Mouse (Mus musculus) liver, adult 2 months (tissue): ENCODE measurements around the gene Wwc2.

Experiments used
- CTCF ChIP-seq: fragments of 200-500 bp; IDR thresholded peaks from 2 replicates; pipeline ENCODE4 v1.5.1; 2011; ENCODE audit warnings: low read depth, low read length, control low read depth
- POLR2A ChIP-seq: fragments of 200-500 bp; IDR thresholded peaks from 2 replicates; pipeline ENCODE4 v1.6.1; 2011; ENCODE audit warnings: low read length, control low read depth; ENCODE audit not compliant: insufficient read depth; ENCODE audit errors: extremely low read depth

DNA sequence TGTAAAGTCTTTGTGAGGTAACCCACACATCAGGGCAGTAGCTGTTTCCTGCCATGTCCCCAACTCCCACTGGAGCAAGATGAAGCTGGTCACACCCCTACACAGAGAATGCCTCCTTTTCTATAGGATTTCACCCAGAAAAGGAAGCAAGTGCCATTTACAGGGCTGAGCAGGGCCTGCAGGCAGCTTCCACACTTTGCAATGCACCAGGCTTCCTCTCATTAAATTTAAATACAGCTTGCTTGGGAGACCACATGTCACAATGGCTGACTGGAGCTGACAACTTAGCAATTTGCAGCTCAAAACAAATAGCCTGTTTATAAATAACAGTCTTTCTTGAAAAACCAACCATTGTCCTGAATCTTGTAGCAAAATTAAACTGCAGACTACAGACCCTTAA lies 5.5 kb downstream of the Wwc2 start:
- TF ChIP-seq CTCF (no peak), POLR2A (no peak)
